Mouse (Mus musculus) intestine, embryonic 16.5 days (tissue): Measurements from ENCODE around the gene Carmil1. TPM values are rescaled to one million over a fixed set of nuclear protein-coding genes. Genes with fewer than 3 reads are reported as not detected.

Experiments
- ATAC-seq: fragments of 200-750 bp; cut with Nextera tagmentation; 2 replicates; pipeline ENCODE4 v1.8.0; 2017; ENCODE audit warnings: moderate TSS enrichment, moderate library complexity
- H3K27ac ChIP-seq: fragments of 300-500 bp; sonication (generic); 2 replicates; pipeline ENCODE4 v1.5.1; 2014; ENCODE audit warnings: mild to moderate bottlenecking, low read length
- H3K27me3 ChIP-seq: fragments of 300-500 bp; sonication (generic); replicated peaks from 2 replicates; pipeline ENCODE4 v1.6.1; 2014; ENCODE audit warnings: low read length, control low read depth, mixed read lengths; ENCODE audit not compliant: control insufficient read depth, insufficient read depth
- H3K36me3 ChIP-seq: fragments of 300-500 bp; sonication (generic); 2 replicates; pipeline ENCODE4 v1.6.1; 2014; ENCODE audit warnings: low read length, control low read depth; ENCODE audit not compliant: control insufficient read depth, insufficient read depth
- H3K4me1 ChIP-seq: fragments of 300-500 bp; sonication (generic); 2 replicates; pipeline ENCODE4 v1.6.1; 2014; ENCODE audit warnings: low read length, control low read depth, mixed read lengths; ENCODE audit not compliant: control insufficient read depth, insufficient read depth
- H3K4me2 ChIP-seq: fragments of 300-500 bp; sonication (generic); 2 replicates; pipeline ENCODE4 v1.6.1; 2014; ENCODE audit warnings: low read depth, low read length, control low read depth
- H3K4me3 ChIP-seq: fragments of 300-500 bp; sonication (generic); 2 replicates; pipeline ENCODE4 v1.5.1; 2014; ENCODE audit warnings: mild to moderate bottlenecking, low read length
- H3K9ac ChIP-seq: fragments of 300-500 bp; sonication (generic); 2 replicates; pipeline ENCODE4 v1.6.1; 2014; ENCODE audit warnings: low read depth, low read length
- H3K9me3 ChIP-seq: fragments of 300-500 bp; sonication (generic); 2 replicates; pipeline ENCODE4 v1.6.1; 2016; ENCODE audit warnings: low read length, control low read depth; ENCODE audit not compliant: control insufficient read depth
- WGBS: fragments of 180-500 bp; shearing (Covaris S2); extraction: QIAGEN DNeasy Blood & Tissue Kit; methylation state at CpG from one replicate; pipeline ENCODE4 v1.1.7; 2014; 5-methylcytosine and 5-hydroxymethylcytosine counted together
- polyA plus RNA-seq: library from polyadenylated mRNA; unstranded; fragments of >200 nt; fragmentation: Nextera tagmentation; extraction: Ambion mirVana; gene quantifications from 2 replicates; pipeline ENCODE4 v1.2.1, GENCODE M21; 2015

Carmil1 gene
- polyA plus RNA-seq, 1 experiment from 2014 or later: 33.1 TPM

GRCm38 (mm10) chr13:24065536-24065935 lies 215.1 kb downstream of the Carmil1 start:
- Histone ChIP-seq H3K9ac (no peak overlapping the region), H3K27ac (no peak overlapping the region), H3K36me3 (no peaks in the 10 kb centered on the region), H3K27me3 (no peaks in the 10 kb centered on the region), H3K4me1 (no peaks in the 10 kb centered on the region), H3K4me2 (no peak overlapping the region), H3K4me3 (no peak overlapping the region), H3K9me3 (no peaks in the 10 kb centered on the region)
- 26% methylated on average over 1 of the region's 1 CpGs for WGBS
- ATAC-seq: no peak

- H3K4me3 ChIP-seq: no peak overlapping the region
- H3K27ac ChIP-seq: no peak overlapping the region
- no peak for ATAC-seq
- WGBS: 74% methylated on average over 4 of the region's 4 CpGs
- no peaks in the 10 kb centered on the region for H3K27me3 ChIP-seq
- no peak overlapping the region for H3K9ac ChIP-seq
- no peaks in the 10 kb centered on the region for H3K9me3 ChIP-seq
- H3K4me1 ChIP-seq: no peaks in the 10 kb centered on the region
- no peak overlapping the region for H3K4me2 ChIP-seq
- no peaks in the 10 kb centered on the region for H3K36me3 ChIP-seq
Observed at GRCm38 (mm10) chr13:24062770-24063169, 217.8 kb downstream of the Carmil1 start.

DNA sequence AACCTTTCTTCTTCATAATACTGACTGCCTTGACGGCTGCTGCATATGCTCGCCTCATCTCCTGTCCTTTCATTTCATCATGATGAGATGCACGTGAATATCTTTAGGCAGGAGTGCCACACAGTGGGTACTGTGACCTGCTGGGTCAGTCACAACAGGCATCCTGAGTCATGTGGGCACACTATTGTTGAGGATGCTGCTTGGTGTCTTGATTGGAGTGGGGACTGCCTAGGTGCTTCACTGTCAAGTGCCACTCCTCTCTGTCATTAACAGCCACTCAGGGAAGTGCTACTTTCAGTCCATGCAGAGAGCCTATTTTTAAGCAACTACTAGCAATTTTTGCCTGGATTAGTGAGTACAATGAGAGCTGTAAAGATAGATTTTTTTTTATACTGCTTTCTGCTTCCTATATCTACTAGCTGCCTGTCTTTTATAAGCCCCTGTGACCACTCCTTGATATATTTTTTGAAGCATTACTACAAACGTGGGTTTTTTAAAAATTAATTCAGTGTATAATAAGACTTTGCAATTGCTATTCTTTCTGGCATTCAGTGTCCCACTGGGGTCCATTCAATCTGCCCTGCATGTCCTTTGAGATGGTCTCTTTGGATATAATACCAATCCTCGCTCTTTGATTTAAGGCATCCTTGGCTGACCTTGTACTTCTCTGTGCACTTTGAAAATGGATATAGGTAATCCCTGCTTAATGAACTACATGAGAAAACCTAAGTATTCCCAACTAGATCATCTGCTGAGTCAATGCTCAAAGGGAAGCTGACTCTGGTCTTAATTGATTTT lies 225.3 kb downstream of the Carmil1 start:
- 82% methylated on average over 5 of the region's 5 CpGs for WGBS
- Histone ChIP-seq H3K4me1 (no peaks in the 10 kb centered on the region), H3K27me3 (no peaks in the 10 kb centered on the region), H3K9me3 (no peaks in the 10 kb centered on the region), H3K4me2 (no peak overlapping the region), H3K36me3 (no peaks in the 10 kb centered on the region), H3K4me3 (no peak overlapping the region), H3K9ac (no peak overlapping the region), H3K27ac (no peak overlapping the region)
- ATAC-seq: no peak

DNA sequence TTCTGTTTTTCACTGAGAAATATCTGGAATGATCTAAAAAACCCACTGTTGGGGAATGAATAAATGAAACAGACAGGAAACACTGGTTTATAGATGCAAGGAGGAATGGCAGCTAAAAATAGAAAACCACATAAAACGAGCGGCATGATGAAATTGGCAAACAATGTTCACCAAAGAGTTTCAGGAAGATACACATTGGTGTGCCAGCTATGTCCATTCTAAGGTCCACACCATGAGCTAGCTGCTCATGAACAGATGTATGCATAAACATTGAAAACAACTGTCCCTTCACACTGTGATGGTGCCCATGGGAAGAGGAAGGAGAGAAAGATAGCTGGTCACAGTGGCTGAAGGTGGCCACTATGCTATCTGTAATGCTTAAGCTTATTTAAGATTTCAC lies 229.1 kb downstream of the Carmil1 start:
- ATAC-seq: no peak
- WGBS: 60% methylated on average over 2 of the region's 2 CpGs

GRCm38 (mm10) chr13:24050330-24050729 lies 230.3 kb downstream of the Carmil1 start:
- H3K9me3 ChIP-seq: no peaks in the 10 kb centered on the region
- H3K27ac ChIP-seq: no peak overlapping the region
- no peak overlapping the region for H3K9ac ChIP-seq
- WGBS: 67% methylated on average over 5 of the region's 5 CpGs
- H3K4me3 ChIP-seq: no peak overlapping the region
- H3K27me3 ChIP-seq: no peaks in the 10 kb centered on the region
- ATAC-seq: no peak
- no peaks in the 10 kb centered on the region for H3K36me3 ChIP-seq
- H3K4me1 ChIP-seq: no peaks in the 10 kb centered on the region
- no peak overlapping the region for H3K4me2 ChIP-seq

More for the DNA sequence above, 229.1 kb downstream of the Carmil1 start:
- no peak overlapping the region for H3K4me2 ChIP-seq
- no peaks in the 10 kb centered on the region for H3K36me3 ChIP-seq
- H3K4me1 ChIP-seq: no peaks in the 10 kb centered on the region
- H3K27me3 ChIP-seq: no peaks in the 10 kb centered on the region
- H3K9me3 ChIP-seq: no peaks in the 10 kb centered on the region
- H3K4me3 ChIP-seq: no peak overlapping the region
- H3K27ac ChIP-seq: no peak overlapping the region
- no peak overlapping the region for H3K9ac ChIP-seq

GRCm38 (mm10) chr13:24049267-24050034 lies 231.1 kb downstream of the Carmil1 start:
- ATAC-seq: no peak
- Histone ChIP-seq H3K4me2 (no peak overlapping the region), H3K36me3 (no peaks in the 10 kb centered on the region), H3K4me3 (no peak overlapping the region), H3K9ac (no peak overlapping the region), H3K27ac (no peak overlapping the region), H3K27me3 (no peaks in the 10 kb centered on the region), H3K9me3 (no peaks in the 10 kb centered on the region), H3K4me1 (no peaks in the 10 kb centered on the region)
- WGBS: 72% methylated on average over 9 of the region's 9 CpGs

DNA sequence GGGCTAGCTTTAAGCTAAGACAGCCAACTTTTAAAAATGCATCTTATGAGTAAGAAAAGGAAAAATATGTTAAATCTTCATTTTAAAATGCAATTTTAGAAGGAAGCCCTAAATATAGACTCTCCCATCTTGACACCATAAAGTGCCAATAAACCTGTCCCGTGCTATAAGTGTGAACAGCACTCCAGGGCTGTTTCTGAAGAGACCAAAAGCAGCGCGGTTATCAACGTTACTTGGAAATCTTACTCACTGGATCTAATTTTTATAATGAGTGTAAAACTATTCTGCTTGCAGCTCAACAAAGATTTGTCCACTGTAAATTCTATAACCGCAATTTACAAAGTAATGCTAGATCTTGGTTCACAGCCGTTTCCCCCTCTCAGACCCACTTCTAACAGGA lies 232.0 kb downstream of the Carmil1 start:
- WGBS: 93% methylated on average over 6 of the region's 6 CpGs
- Histone ChIP-seq H3K36me3 (no peaks in the 10 kb centered on the region), H3K9me3 (no peaks in the 10 kb centered on the region), H3K4me3 (no peak overlapping the region), H3K27me3 (no peaks in the 10 kb centered on the region), H3K4me2 (no peak overlapping the region), H3K4me1 (no peaks in the 10 kb centered on the region), H3K27ac (no peak overlapping the region), H3K9ac (no peak overlapping the region)
- ATAC-seq: no peak

DNA sequence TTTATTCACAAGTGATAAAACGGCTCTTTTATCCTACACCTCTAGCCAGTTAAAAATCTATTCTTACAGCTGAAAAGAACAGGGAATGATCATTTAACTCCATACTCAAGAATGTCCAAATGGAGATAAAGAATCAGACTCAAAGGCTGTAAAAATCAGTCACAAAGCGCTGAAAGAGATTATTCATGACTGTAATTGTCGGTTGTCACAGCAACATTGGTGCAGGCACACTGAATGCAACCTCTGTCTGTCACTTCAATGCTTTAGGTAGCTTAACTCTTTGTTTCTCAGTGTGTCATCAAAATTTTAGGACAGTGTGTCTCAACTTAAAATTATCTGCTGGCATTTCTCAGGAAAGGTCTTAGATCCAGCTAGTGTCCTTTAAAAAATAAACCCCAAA lies 235.3 kb downstream of the Carmil1 start:
- Histone ChIP-seq H3K36me3 (0 out of 2 replicates have a peak, but pooled peaks cover 4% of the 10 kb centered on the region), H3K27me3 (no peaks in the 10 kb centered on the region), H3K9me3 (no peaks in the 10 kb centered on the region), H3K27ac (no peak overlapping the region), H3K4me2 (no peak overlapping the region), H3K4me1 (no peaks in the 10 kb centered on the region), H3K9ac (no peak overlapping the region), H3K4me3 (no peak overlapping the region)
- 41% methylated on average over 3 of the region's 3 CpGs for WGBS
- ATAC-seq: no peak

- no peak for ATAC-seq
- no peak overlapping the region for H3K9ac ChIP-seq
Observed at GRCm38 (mm10) chr13:24040221-24040620, 240.4 kb downstream of the Carmil1 start.

More at GRCm38 (mm10) chr13:24040221-24040620, 240.4 kb downstream of the Carmil1 start:
- Histone ChIP-seq H3K4me3 (no peak overlapping the region), H3K9me3 (no peaks in the 10 kb centered on the region), H3K4me2 (no peak overlapping the region), H3K4me1 (no peaks in the 10 kb centered on the region), H3K27me3 (no peaks in the 10 kb centered on the region), H3K27ac (no peak overlapping the region), H3K36me3 (0 out of 2 replicates have a peak, but pooled peaks cover 4% of the 10 kb centered on the region)
- 86% methylated on average over 7 of the region's 7 CpGs for WGBS
